Mouse (Mus musculus) embryonic stem cell, embryonic (primary cell): ENCODE measurements around the gene Gm21987.

ENCODE experiments used
- CTCF ChIA-PET, 4 experiments: fragments of 300-600 bp in 2 of 4; fragments of 350-600 bp in 2 of 4; sonication (Branson Sonifier 250); formaldehyde crosslinking; loops; one replicate each; lab custom pipeline; 2022; ENCODE audit warnings: inconsistent platforms in 2 of 4; lab: Charles Lee
- POLR2A ChIA-PET, 4 experiments: fragments of 300-600 bp in 2 of 4; fragments of 350-600 bp in 2 of 4; sonication (Branson Sonifier 250); formaldehyde crosslinking; loops; one replicate each; lab custom pipeline; 2022; ENCODE audit warnings: antibody characterized with exemption in 4 of 4, inconsistent platforms in 1 of 4; lab: Charles Lee

Gm21987 gene

DNA sequence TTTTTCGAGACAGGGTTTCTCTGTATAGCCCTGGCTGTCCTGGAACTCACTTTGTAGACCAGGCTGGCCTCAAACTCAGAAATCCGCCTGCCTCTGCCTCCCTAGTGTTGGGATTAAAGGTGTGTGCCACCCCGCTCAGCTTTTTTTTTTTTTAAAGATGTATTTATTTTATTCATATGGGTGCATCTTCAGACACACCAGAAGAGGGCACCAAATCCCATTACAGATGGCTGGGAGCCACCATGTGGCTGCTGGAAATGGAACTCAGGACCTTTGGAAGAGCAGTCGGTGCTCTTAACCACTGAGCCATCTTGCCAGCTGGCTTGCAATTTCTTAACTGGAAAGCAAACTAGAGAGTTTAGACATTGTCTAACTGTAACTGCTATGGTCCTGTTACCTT is 8.8 kb upstream of the Gm21987 start:
- ChIA-PET CTCF (interaction anchor here (0.5 to 1.5 kb wide), 15 partner anchors 9 to 558 kb away, joined by 3 to 7 read pairs (median 3); no protein-coding TSS in a partner anchor), POLR2A (interaction anchor here in 2 of 4 experiments (0.7 to 1.9 kb wide), 4 partner anchors 13 to 174 kb away, joined by 3 to 5 read pairs (median 4); no protein-coding TSS in a partner anchor)

GRCm38 (mm10) chr16:38341396-38342324 is 5.2 kb upstream of the Gm21987 start, which contains the start of gene Maats1:
Gene Maats1, minus strand, starts transcription at chr16:38342143.
- ChIA-PET POLR2A (interaction anchor here (0.5 to 1.8 kb wide), 58 partner anchors 9 to 293 kb away, joined by 3 to 10 read pairs (median 4); partner anchors contain the start of genes Timmdc1 (in 3 of the 4), Pla1a (in 2 of the 4), Adprh (in 1 of the 4) and Cd80 (in 1 of the 4)), CTCF (interaction anchor here (0.5 to 1.6 kb wide), 16 partner anchors 20 to 713 kb away, joined by 3 to 8 read pairs (median 4); no protein-coding TSS in a partner anchor)

DNA sequence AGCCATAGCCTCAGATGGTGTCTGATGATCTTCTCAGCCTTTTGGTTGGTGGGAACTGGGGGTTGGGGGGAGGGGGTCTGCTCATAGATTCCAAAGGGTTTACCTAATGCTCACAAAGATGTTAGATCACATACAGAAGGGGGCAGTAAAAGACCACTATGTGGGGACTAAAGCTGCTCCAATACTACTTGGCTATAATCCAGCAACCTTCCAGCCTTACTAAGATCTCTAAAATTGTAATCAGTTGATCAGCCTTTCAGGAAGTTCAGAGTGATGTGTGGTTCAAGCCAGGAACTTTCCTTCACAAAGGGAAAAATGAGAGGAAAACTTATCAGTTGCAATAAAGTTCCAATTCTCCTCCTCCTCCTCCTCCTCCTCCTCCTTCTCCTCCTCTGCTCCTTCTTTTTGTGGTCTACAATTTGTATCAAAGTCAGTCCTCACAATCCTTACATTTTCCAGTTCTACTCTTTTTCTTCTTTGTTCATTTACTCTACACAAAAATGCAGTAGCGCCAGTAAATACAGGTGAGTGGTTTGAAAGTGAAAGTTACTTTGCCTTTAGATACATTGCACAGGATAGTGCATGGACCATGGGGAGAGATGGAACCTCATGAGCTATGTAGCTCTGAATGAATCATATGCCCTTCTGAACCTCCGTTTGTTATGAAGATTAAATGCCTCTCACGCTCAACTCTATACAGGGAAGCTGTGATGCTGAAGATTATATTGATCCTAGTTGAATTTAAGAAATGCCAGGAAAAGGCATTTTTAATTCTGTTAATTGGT is 1.7 kb upstream of the Gm21987 start:
- CTCF ChIA-PET, result interaction anchor here (0.7 to 4.7 kb wide), 9 partner anchors 101 to 182 kb away, joined by 3 to 25 read pairs (median 4); no protein-coding TSS in a partner anchor
- POLR2A ChIA-PET, result interaction anchor here in 3 of 4 experiments (0.7 to 3.2 kb wide), 10 partner anchors 17 to 178 kb away, joined by 3 to 12 read pairs (median 4); partner anchors contain the start of genes Popdc2 (in 1 of the 3) and Timmdc1 (in 1 of the 3)

GRCm38 (mm10) chr16:38347588-38347987 is 748 bp downstream of the Gm21987 start:
- ChIA-PET POLR2A (interaction anchor here (0.6 to 3.2 kb wide), 38 partner anchors 8 to 478 kb away, joined by 3 to 12 read pairs (median 4); partner anchors contain the start of genes Popdc2 (in 2 of the 4), Timmdc1 (in 2 of the 4) and Adprh (in 1 of the 4)), CTCF (interaction anchor here in 2 of 4 experiments (1.2 to 4.7 kb wide), 6 partner anchors 22 to 158 kb away, joined by 3 to 25 read pairs (median 10); no protein-coding TSS in a partner anchor)

DNA sequence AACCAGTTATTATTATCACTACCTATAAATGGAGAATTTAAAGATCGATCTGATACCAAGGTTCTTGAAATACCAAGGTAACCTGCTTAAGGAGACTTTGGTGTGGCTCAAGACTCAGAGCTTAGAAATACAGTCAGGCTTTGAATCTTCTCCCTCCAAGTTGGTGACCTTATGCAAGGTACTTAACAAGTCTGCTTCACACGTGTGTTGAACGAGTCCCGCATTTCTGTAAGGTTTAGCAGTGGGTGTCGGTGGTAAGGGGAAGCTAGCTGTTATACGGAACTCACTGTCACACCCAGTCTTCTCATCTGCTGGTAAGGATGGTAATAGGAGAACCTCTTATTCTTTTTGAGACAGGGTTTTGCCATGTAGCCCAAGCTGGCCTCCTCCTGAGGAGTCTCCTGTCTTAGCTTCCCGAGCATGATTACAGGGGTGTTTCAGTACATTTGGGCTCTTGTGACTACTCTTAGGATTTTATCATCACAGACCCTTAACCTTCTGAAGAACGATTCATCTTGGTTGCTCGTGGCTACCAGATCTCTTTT is 1.4 kb downstream of the Gm21987 start:
- CTCF ChIA-PET, result interaction anchor here in 1 of 4 experiments (1.5 to 4.7 kb wide), 2 partner anchors 124 to 135 kb away, joined by 3 to 23 read pairs; no protein-coding TSS in a partner anchor
- POLR2A ChIA-PET, result interaction anchor here (0.6 to 2.4 kb wide), 13 partner anchors 8 to 479 kb away, joined by 3 to 9 read pairs (median 5); partner anchors contain the start of gene Adprh (in 1 of the 4)

GRCm38 (mm10) chr16:38349881-38350280 is 3.0 kb downstream of the Gm21987 start:
- ChIA-PET CTCF (interaction anchor here in 3 of 4 experiments (0.6 to 1.5 kb wide), 3 partner anchors 68 to 157 kb away, joined by 4 to 19 read pairs (median 4); no protein-coding TSS in a partner anchor), POLR2A (interaction anchor here in 3 of 4 experiments (0.6 to 2.1 kb wide), 9 partner anchors 8 to 382 kb away, joined by 3 to 8 read pairs (median 3); no protein-coding TSS in a partner anchor)

GRCm38 (mm10) chr16:38350361-38350855 is 3.6 kb downstream of the Gm21987 start:
- ChIA-PET POLR2A (interaction anchor here in 2 of 4 experiments (0.6 to 2.1 kb wide), 6 partner anchors 9 to 383 kb away, joined by 3 to 8 read pairs (median 3); no protein-coding TSS in a partner anchor), CTCF (interaction anchor here in 3 of 4 experiments (0.6 to 1.5 kb wide), 3 partner anchors 67 to 156 kb away, joined by 4 to 19 read pairs (median 4); no protein-coding TSS in a partner anchor)

GRCm38 (mm10) chr16:38350939-38351338 is 4.1 kb downstream of the Gm21987 start:
- ChIA-PET CTCF (no interaction called here), POLR2A (interaction anchor here in 2 of 4 experiments (0.8 to 2.1 kb wide), 3 partner anchors 9 to 125 kb away, joined by 3 to 8 read pairs (median 3); no protein-coding TSS in a partner anchor)

DNA sequence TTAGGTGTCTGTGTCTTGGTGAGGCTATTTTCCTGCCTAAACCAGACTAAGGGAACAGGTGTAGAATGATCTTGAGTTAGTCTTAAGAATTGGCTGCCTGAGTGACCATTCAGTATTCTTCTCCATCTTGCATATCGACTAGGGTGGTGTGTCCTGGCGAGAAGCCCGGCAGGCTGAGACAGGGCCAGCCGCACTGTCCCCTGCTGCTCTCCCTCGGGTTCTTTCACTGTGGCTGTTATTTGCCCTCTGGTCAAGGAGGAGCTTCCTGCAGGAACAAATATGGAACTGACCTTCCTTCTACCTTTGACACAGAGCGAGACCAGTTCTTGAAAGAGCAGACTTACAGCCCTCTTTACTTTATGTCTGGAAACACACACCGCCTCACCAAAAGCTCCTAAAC is 5.2 kb downstream of the Gm21987 start:
- POLR2A ChIA-PET, result interaction anchor here in 3 of 4 experiments (0.9 to 1.0 kb wide), 5 partner anchors 9 to 131 kb away, joined by 3 to 4 read pairs (median 3); no protein-coding TSS in a partner anchor

GRCm38 (mm10) chr16:38352851-38353250 is 6.0 kb downstream of the Gm21987 start:
- POLR2A ChIA-PET, result interaction anchor here in 3 of 4 experiments (0.6 to 1.2 kb wide), 5 partner anchors 11 to 205 kb away, joined by 3 to 4 read pairs (median 3); no protein-coding TSS in a partner anchor
- CTCF ChIA-PET, result no interaction called here

More for the DNA sequence above, 5.2 kb downstream of the Gm21987 start:
- CTCF ChIA-PET, result interaction anchor here in 1 of 4 experiments (0.9 kb wide), 1 partner anchor 154 kb away, joined by 3 read pairs; no protein-coding TSS in a partner anchor

DNA sequence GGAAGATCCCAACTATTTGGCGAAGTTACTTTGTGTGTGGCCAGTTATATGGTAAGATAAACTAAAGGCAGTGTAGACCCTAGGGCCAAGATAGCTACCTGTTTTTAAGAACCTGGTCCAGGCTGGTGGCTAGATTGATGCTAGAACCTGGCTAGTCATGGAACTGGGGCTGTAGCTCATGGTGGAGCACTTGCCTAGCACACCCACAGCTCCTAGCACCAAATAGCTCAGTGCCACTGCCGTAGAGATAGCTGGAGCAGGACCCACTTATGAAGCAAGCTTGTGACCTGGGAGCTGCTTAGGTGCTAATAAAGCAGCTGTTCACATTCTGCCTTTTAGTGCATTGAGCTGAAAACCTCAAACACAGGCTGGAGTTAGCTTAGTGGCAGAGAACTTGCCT is 6.8 kb downstream of the Gm21987 start:
- CTCF ChIA-PET, result interaction anchor here in 2 of 4 experiments (0.7 to 1.1 kb wide), 2 partner anchors 130 to 151 kb away, joined by 3 read pairs; no protein-coding TSS in a partner anchor
- POLR2A ChIA-PET, result interaction anchor here in 3 of 4 experiments (0.5 to 1.5 kb wide), 12 partner anchors 12 to 204 kb away, joined by 3 to 5 read pairs (median 3); partner anchors contain the start of gene Cd80 (in 1 of the 3)

GRCm38 (mm10) chr16:38354185-38354913 is 7.5 kb downstream of the Gm21987 start:
- ChIA-PET CTCF (interaction anchor here in 2 of 4 experiments (0.7 to 1.1 kb wide), 2 partner anchors 129 to 150 kb away, joined by 3 read pairs; no protein-coding TSS in a partner anchor), POLR2A (interaction anchor here in 3 of 4 experiments (0.5 to 1.5 kb wide), 13 partner anchors 13 to 217 kb away, joined by 3 to 5 read pairs (median 3); partner anchors contain the start of genes Cd80 (in 1 of the 3) and Maats1 (in 1 of the 3))

DNA sequence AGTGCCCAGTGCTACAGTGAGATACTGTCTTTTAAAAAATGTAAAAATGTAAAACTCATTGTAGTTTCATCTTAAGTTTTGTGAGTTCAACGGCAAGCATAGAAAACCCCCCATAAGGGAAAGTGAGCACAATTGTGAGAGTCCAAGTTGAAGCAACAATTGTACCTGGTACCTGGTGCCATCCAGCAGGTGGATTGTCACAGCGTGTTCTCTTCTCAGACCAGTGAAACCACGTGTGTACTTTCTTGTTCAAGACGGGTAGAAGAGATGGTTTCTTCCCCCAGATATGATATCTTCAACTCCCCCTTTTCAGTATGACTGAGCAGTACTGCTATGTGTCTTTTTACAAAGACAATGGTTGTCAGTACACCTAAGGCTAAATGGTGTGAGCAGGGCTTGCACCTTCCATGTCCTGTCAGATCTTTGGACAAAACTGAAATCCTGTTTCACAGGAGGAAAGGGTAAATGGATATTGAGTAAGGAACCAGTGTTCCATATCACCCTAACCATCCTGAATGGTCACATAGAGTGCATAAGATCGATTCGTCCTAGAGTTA is 11.5 kb downstream of the Gm21987 start:
- ChIA-PET POLR2A (interaction anchor here in 1 of 4 experiments (0.6 kb wide), 1 partner anchor 87 kb away, joined by 3 read pairs; no protein-coding TSS in a partner anchor), CTCF (no interaction called here)

DNA sequence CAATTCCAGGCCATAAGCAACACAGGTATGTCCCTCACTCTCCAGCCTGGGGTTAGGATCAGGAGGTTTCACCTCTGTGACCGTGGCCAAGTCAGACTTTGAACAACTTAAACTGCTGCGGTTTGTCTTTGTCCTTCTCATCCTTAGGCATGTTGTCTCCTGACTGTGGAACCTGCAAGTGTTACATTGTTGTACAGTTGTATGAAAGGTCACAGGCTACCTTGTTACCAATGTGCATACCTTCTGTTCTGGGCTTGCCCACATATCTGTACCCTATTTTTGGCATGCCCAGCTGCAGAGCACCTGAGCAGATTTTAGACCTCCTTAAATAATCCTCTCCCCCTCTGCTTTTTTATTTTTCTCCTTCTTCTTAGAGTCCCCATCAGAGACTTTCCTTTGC is 12.4 kb downstream of the Gm21987 start:
- POLR2A ChIA-PET, result interaction anchor here in 2 of 4 experiments (0.5 to 1.7 kb wide), 2 partner anchors 69 to 97 kb away, joined by 5 read pairs; no protein-coding TSS in a partner anchor
- CTCF ChIA-PET, result interaction anchor here in 1 of 4 experiments (0.7 kb wide), 1 partner anchor 27 kb away, joined by 7 read pairs; no protein-coding TSS in a partner anchor

GRCm38 (mm10) chr16:38359857-38360256 is 13.0 kb downstream of the Gm21987 start:
- ChIA-PET CTCF (interaction anchor here in 1 of 4 experiments (0.7 kb wide), 1 partner anchor 27 kb away, joined by 7 read pairs; no protein-coding TSS in a partner anchor), POLR2A (interaction anchor here (0.6 to 1.8 kb wide), 8 partner anchors 10 to 123 kb away, joined by 3 to 5 read pairs (median 4); no protein-coding TSS in a partner anchor)
